Mouse (Mus musculus) frontal cortex, postnatal 14 days (tissue): ENCODE measurements around the gene Olfr1151.

Experiments
- DNase-seq, 2 experiments: peaks; one replicate each; pipeline ENCODE4 v3.0.0; 2022; ENCODE audit warnings: low spot score in 2 of 2

Olfr1151 gene

DNA sequence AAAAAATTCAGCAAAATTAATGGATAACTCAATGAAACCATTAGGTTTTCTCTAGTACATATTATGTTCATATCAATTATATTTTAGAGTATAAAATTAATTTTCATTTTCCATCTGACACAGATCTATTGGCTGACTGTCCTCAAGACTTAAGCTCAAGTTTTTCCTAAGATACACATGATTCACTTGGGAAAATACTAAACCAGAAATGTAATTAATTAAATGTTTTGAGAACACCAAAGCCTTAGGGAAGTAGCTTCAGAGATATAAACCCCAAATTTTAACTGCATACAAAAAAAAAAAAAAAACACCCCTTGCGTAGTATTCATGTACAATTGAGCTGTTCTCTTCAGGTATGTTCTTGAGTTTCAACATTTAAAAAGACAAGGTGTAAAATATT lies at the start of gene Olfr1151:
TSS of gene Olfr1151 (plus strand) at position 301 of the 400 bp plus-strand sequence.
- no peak for DNase-seq

DNA sequence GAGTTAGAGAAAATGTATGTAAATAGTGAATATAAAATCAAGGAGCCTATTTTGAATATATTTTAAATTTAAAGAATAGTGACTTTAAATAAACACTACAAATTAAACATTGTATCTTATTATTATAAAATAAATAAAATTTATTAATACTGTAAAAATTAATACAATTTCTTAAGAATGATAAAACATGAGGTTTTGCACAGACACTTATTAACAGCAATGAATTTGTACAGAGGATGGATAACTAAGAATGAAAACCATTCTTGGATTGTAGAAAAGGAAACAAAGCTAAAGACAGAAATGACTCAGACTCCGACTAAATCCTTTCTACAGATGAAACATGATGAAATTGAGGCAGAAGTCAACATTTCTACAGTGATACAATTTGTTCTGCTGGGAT lies 46.1 kb upstream of the Olfr1151 start, which contains the start of gene Olfr1145:
TSS of gene Olfr1145 (plus strand) at position 301 of the 400 bp plus-strand sequence.
- no peak for DNase-seq

DNA sequence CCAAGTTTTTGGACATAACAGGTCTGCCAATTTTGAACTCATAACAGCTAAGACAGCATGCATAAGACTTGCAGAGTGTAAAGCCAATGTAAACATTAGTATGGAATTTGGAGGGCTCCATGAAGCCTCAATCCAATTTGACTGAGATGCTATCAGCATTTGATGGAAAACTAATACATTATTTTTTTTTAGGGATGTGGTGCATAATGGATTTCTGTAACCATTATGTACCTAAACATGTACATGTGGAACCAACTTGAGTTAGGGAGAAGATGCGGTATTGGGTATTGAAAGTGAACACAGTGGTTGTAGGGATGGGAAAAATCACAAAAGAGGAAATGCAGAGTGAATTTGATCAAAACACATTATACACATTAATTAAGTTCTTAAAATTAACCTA lies 25.4 kb upstream of the Olfr1151 start, which contains the start of gene Olfr1148:
TSS of gene Olfr1148 (plus strand) at position 301 of the 400 bp plus-strand sequence.
- DNase-seq: no peak

DNA sequence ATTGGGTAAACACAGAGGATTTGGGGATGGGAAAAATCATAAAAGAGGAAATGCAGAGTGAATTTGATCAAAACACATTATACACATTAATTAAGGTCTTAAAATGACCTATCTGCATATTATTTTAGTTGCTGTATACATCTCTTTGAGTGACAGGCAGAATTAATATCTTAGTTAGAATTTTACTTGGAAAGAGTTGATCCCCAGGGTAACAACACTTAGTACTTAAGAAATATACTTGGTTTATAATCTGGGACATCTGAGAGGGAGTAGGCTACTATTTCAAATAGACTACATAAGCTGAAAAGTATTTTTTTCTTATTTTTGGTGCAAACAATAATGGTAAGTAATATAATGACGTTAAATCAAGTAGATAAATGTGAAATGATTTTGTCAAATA lies 12.0 kb upstream of the Olfr1151 start, which contains the start of gene Olfr1150-ps1:
TSS of gene Olfr1150-ps1 (plus strand) at position 301 of the 400 bp plus-strand sequence.
- DNase-seq: no peak

DNA sequence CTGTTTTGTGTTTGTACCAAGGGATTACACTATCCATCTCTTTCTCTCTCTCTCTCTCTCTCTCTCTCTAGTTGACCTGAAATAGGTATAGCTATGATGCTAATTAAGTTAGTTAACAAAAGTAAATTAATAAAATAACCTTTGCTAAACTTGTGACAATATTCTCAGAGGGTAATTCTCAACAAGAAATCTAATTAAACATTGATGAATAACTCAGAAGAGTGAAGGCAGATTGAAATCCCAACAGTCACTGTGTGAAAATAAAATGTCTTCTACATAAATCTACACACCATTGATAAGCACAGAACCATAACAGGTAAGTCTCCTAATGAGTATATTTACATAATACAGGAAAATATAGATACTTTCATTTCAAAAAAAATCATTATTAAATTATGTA lies 10.5 kb downstream of the Olfr1151 start, which contains the start of gene Olfr1152:
TSS of gene Olfr1152 (plus strand) at position 301 of the 400 bp plus-strand sequence.
- no peak for DNase-seq

DNA sequence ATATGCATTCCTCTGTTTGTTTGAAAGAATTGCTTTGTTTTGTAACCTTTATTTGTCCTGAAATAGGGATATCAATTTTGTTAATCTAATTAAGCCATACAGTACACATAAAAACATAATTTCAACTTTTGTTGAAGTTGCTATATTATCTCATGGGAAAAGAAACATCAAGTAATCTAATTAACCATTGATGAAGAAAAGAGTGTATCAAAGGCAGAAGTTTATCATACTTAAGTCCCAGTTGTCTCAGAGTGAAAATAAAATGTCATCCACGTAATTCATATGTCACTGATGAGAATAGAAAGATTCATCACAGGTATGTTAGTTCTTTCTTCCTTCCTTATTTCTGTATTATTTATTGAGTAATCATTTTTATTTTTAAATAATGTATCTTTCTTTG lies 39.0 kb downstream of the Olfr1151 start, which contains the start of gene Olfr1153:
TSS of gene Olfr1153 (plus strand) at position 301 of the 400 bp plus-strand sequence.
- DNase-seq: no peak

DNA sequence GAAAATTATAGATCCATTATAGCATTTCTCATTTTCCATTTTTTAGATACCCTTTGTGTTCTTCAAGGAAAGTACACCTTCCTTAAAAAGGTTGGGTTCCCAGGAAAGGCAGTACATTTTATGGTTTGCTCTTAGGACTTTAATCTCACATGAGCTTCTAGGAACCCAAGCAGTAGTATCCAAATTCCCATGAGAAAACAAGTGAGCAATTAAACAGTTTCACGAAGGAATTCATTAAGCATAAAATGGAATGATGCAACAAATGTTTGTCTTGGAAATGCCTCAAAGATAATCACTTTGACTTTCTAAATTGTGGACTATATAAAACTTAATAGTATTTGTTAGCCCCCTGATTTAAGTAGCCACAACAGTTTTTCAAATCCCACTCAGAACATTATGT lies 49.4 kb downstream of the Olfr1151 start, which contains the start of gene Olfr1154:
TSS of gene Olfr1154 (minus strand) at position 101 of the 400 bp plus-strand sequence.
- no peak for DNase-seq
